ENCODE assay signal across 32 mouse cellular contexts in genomic region chr6:119568339-119568738, GRCm38 (mm10).
"Had no signal": no experiment of that assay in that cellular context is flagged by ENCODE, and none has a peak within 500 bp of the region (broad histone marks: within the 10 kb centered on the region; RNA-seq: fewer than 3 reads in every experiment).

No protein-coding gene starts in this region.

- H3K4me2 ChIP-seq: heart, embryonic 11.5 days; heart, embryonic 12.5 days; heart, embryonic 13.5 days; heart, embryonic 15.5 days; hindbrain, embryonic 12.5 days; hindbrain, embryonic 13.5 days; hindbrain, embryonic 14.5 days; hindbrain, embryonic 15.5 days; intestine, embryonic 15.5 days had no signal

- ATAC-seq: hindbrain, embryonic 16.5 days; hindbrain, postnatal 0 days; inflammation-experienced regulatory T-cells, adult 6 months; intestine, embryonic 15.5 days; intestine, embryonic 16.5 days; intestine, postnatal 0 days had no signal

- H3K4me1 ChIP-seq: hindbrain, embryonic 12.5 days; hindbrain, embryonic 15.5 days had no signal

- H3K27me3 ChIP-seq: heart, embryonic 12.5 days; heart, embryonic 13.5 days; heart, embryonic 15.5 days; hindbrain, embryonic 12.5 days; hindbrain, embryonic 13.5 days; hindbrain, embryonic 15.5 days; intestine, embryonic 15.5 days had no signal

- H3K27ac ChIP-seq: heart, adult 2 months; heart, embryonic 10.5 days; heart, embryonic 13.5 days; heart, embryonic 15.5 days; hindbrain, embryonic 10.5 days; hindbrain, embryonic 12.5 days; hindbrain, embryonic 13.5 days; hindbrain, embryonic 14.5 days; hindbrain, embryonic 15.5 days; hindbrain, postnatal 0 days; intestine, embryonic 15.5 days; layer of hippocampus, adult 2 months; left cerebral cortex, adult 2 months had no signal

- H3K9ac ChIP-seq: heart, embryonic 12.5 days; heart, embryonic 13.5 days; heart, embryonic 15.5 days; hindbrain, embryonic 12.5 days; hindbrain, embryonic 13.5 days; hindbrain, embryonic 14.5 days; hindbrain, embryonic 15.5 days; intestine, embryonic 15.5 days had no signal

- H3K9me3 ChIP-seq: heart, embryonic 10.5 days; heart, embryonic 12.5 days; heart, embryonic 13.5 days; heart, embryonic 15.5 days; hindbrain, embryonic 10.5 days; hindbrain, embryonic 12.5 days; hindbrain, embryonic 13.5 days; hindbrain, embryonic 15.5 days; intestine, embryonic 15.5 days had no signal

- H3K36me3 ChIP-seq: heart, embryonic 15.5 days; intestine, embryonic 15.5 days had no signal

- DNase-seq: heart, adult 2 months; heart, postnatal 10 days; heart, postnatal 14 days; heart, postnatal 36 days; heart, postnatal 4 days; kidney, adult 11 months; kidney, adult 18-20 months; kidney, adult 9 months; kidney, postnatal 14 days; kidney, postnatal 25 days; kidney, postnatal 36 days; kidney, postnatal 4 days; layer of hippocampus, adult 9-11 months; layer of hippocampus, postnatal 36 days had no signal

- H3K4me3 ChIP-seq: heart, adult 2 months; heart, embryonic 10.5 days; heart, embryonic 12.5 days; heart, embryonic 13.5 days; heart, embryonic 15.5 days; hindbrain, embryonic 10.5 days; hindbrain, embryonic 12.5 days; hindbrain, embryonic 13.5 days; hindbrain, embryonic 15.5 days; intestine, embryonic 15.5 days; layer of hippocampus, adult 2 months; left cerebral cortex, adult 2 months had no signal
